Mouse (Mus musculus) left cerebral cortex, adult 6 months (tissue): ENCODE data around the gene Fbxo2. TPM values are rescaled to one million over a fixed set of nuclear protein-coding genes. Genes with fewer than 3 reads are reported as not detected.

Source experiments
- long read RNA-seq, 2 experiments: library from polyadenylated mRNA; unstranded; transcript quantifications; one replicate each; pipeline ENCODE4 v2.0.0; 2019 to 2020
- polyA plus RNA-seq: library from polyadenylated mRNA; unstranded; fragments of <200 nt; fragmentation: Nextera tagmentation; gene quantifications from 2 replicates; pipeline ENCODE4 v1.2.3, GENCODE M21; 2021

Gene Fbxo2
- polyA plus RNA-seq: 138 and 183 TPM in 2 replicates
- long read RNA-seq, experiment 1, transcript Fbxo2-201 (6 exons, 1,288 nt): major isoform, 248 of 272 reads
- long read RNA-seq, experiment 1, partial matches to known transcripts: 7 of 272 reads
- long read RNA-seq, experiment 1, other reads (novel, unspliced or antisense): 17 of 272 reads
- long read RNA-seq, experiment 2, transcript Fbxo2-201 (6 exons, 1,288 nt): major isoform, 128 of 164 reads
- long read RNA-seq, experiment 2, partial matches to known transcripts: 27 of 164 reads
- long read RNA-seq, experiment 2, other reads (novel, unspliced or antisense): 9 of 164 reads

GRCm38 (mm10) chr4:148160436-148161390, at the start of gene Fbxo2, which contains the start of gene Fbxo44:
Fbxo2 (plus strand) TSS chr4:148160621.
Fbxo44 (minus strand) TSS chr4:148160482.

GRCm38 (mm10) chr4:148130133-148130532, 30.3 kb upstream of the Fbxo2 start, which contains the start of gene Mad2l2:
Mad2l2 (plus strand) TSS chr4:148130384.

DNA sequence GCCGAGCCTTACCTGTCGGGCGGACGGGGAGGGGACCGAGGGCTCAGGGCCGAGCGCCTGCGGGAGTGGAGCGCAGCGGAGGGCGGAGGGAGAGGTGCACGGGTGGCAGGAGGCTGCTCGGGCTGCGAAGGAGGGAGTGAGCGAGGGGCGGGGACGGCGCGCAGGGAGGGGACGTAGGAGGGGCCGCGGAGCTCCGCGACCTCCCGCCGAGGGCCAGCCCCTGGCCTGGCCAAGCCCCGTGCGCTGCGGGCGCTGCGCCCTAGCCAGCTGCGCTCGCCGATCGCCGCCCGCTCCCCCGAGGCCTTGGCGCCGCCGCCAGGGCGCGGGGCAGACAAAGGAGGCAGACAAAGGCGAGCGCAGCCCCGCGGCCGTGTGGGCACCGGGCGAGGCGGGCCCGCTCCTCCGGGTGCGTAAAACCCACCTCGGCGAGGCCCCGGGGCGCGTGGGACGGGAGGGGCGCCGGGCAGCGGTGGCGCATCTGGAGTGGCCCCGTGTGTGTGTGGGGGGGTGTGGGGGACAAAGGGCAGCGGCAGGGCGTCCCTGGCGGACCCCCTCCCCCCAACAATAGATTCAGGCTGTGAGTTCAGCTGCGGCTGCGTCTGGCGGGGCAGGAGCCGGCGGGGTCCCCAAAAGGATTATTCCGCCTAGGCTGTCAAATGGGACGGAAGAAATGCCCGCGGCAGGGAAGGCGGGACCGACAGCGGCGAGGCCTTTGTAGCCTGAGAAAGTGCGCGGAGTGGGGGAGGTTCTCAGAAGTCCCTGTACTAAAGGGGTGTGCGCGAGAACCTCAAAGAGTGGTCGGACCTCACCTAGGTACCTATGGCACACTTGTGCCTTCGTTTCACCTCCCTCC, 29.6 kb upstream of the Fbxo2 start, which contains the start of gene Draxin:
Gene Draxin (minus strand): TSS at position 138 of the 853 bp plus-strand sequence.

DNA sequence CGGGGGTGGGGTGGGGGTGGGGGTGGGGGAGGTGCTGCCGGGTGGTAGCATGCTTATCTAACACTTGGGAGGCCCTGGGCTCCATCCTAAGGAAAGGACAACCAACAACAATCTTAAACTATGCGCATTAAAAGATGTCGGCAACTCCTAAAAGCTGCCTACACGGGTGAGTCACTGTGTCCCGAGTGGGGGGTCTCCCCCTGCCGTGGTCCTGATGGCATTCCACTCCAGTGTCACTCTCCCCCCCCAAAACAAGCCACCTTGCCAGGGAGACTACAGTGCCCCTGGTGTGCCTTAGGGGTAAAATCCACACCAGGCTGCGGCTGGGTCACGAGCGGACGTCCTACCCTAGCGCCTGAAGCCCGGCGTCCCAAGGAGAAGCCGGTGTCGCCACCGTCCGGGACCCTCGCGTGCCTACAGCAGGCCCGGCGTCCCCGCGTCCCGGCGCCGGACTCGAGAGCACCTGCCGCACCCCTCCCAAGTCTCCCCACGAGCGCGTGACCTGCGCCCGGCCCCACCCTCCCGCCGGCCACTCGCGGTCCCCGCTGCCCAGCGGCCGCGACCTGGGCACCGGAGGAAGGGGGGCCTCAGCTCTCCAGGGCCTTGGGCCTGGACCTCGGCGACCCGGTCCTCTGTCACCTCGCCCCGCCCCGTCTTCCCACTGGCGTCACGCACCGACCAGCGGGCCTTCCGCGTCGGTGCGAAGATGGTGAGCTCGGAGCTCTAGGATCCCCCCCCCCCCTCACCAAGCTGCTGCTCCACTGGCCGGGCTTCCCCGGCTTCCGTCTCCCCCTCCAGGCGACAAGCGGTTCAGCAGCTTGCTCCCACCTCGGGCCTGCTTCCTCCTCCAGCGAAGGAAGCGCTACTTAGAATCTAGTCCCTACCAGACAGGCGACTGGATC, 8.9 kb upstream of the Fbxo2 start, which contains the start of gene Fbxo6:
Gene Fbxo6 (minus strand): TSS at position 874 of the 902 bp plus-strand sequence.

Other genes with a start within 250 kb of the Fbxo2 start
- 11.5 and 13.4 TPM in 2 replicates for gene Plod1, start 223.9 kb upstream of the Fbxo2 start, polyA plus RNA-seq
- 4.5 and 10.2 TPM in 2 replicates for gene 2510039O18Rik, start 219.7 kb upstream of the Fbxo2 start, polyA plus RNA-seq
- gene Nppb, start 174.8 kb upstream of the Fbxo2 start, polyA plus RNA-seq: not detected in 2 replicates
- gene Nppa, start 159.9 kb upstream of the Fbxo2 start, polyA plus RNA-seq: 0.31 TPM in 1 of 2 replicates, not detected in the other
- gene Clcn6, start 121.8 kb upstream of the Fbxo2 start, polyA plus RNA-seq: 10.9 and 23.5 TPM in 2 replicates
- gene Mthfr, start 121.5 kb upstream of the Fbxo2 start, polyA plus RNA-seq: 3.8 and 4.1 TPM in 2 replicates
- 7.0 TPM in 2 replicates for gene Agtrap, start 72.6 kb upstream of the Fbxo2 start, polyA plus RNA-seq
- 28.3 and 28.9 TPM in 2 replicates for gene Mad2l2, start 30.2 kb upstream of the Fbxo2 start, polyA plus RNA-seq
- gene Draxin, start 29.9 kb upstream of the Fbxo2 start, polyA plus RNA-seq: 0.07 and 0.10 TPM in 2 replicates
- 36.5 and 48.5 TPM in 2 replicates for gene Fbxo6, start 8.5 kb upstream of the Fbxo2 start, polyA plus RNA-seq
- gene Fbxo44, start 139 bp upstream of the Fbxo2 start, polyA plus RNA-seq: 133 and 147 TPM in 2 replicates
- 11.2 and 13.5 TPM in 2 replicates for gene Disp3, start 127.3 kb downstream of the Fbxo2 start, polyA plus RNA-seq